Mouse (Mus musculus) liver, adult 2 months (tissue): Measurements from ENCODE around the gene Ckap2l. TPM values are rescaled to one million over a fixed set of nuclear protein-coding genes. Genes with fewer than 3 reads are reported as not detected.

Source experiments
- DNase-seq: peaks from one replicate; pipeline ENCODE4 v3.0.0-alpha.2; 2011; ENCODE audit warnings: low read depth, low spot score; ENCODE audit errors: extremely low read depth
- H3K27ac ChIP-seq: fragments of 200-500 bp; replicated peaks from 2 replicates; pipeline ENCODE4 v1.5.1; 2012; ENCODE audit warnings: low read depth, mild to moderate bottlenecking, control low read depth, inconsistent platforms, low read length; ENCODE audit not compliant: insufficient read depth
- H3K27me3 ChIP-seq: fragments of 200-500 bp; 2 replicates; pipeline ENCODE4 v1.6.1; 2012; ENCODE audit warnings: mild to moderate bottlenecking, moderate library complexity, low read length, inconsistent platforms; ENCODE audit not compliant: control insufficient read depth, insufficient read depth
- H3K36me3 ChIP-seq: fragments of 200-500 bp; 2 replicates; pipeline ENCODE4 v1.6.1; 2012; ENCODE audit warnings: low read length, inconsistent platforms; ENCODE audit not compliant: control insufficient read depth, insufficient read depth
- H3K4me1 ChIP-seq: fragments of 200-500 bp; 2 replicates; pipeline ENCODE4 v1.6.1; 2011; ENCODE audit warnings: low read length; ENCODE audit not compliant: control insufficient read depth, insufficient read depth
- H3K4me3 ChIP-seq: fragments of 200-500 bp; 2 replicates; pipeline ENCODE4 v1.5.1; 2011; ENCODE audit warnings: low read depth, mild to moderate bottlenecking, control low read depth, low read length, moderate library complexity; ENCODE audit not compliant: insufficient read depth
- H3K79me2 ChIP-seq: fragments of 200-500 bp; 2 replicates; pipeline ENCODE4 v1.6.1; 2012; ENCODE audit warnings: inconsistent platforms, mild to moderate bottlenecking, low read length, moderate library complexity; ENCODE audit not compliant: control insufficient read depth, insufficient read depth
- H3K9ac ChIP-seq: fragments of 200-500 bp; 2 replicates; pipeline ENCODE4 v1.6.1; 2012; ENCODE audit warnings: low read depth, mild to moderate bottlenecking, control low read depth, inconsistent platforms, low read length
- CTCF ChIP-seq: fragments of 200-500 bp; IDR thresholded peaks from 2 replicates; pipeline ENCODE4 v1.5.1; 2011; ENCODE audit warnings: low read depth, low read length, control low read depth
- POLR2A ChIP-seq: fragments of 200-500 bp; IDR thresholded peaks from 2 replicates; pipeline ENCODE4 v1.6.1; 2011; ENCODE audit warnings: low read length, control low read depth; ENCODE audit not compliant: insufficient read depth; ENCODE audit errors: extremely low read depth
- WGBS: fragments of 180-500 bp; shearing (Covaris S2); methylation state at CpG from one replicate; pipeline ENCODE4 v1.1.7; 2018; 5-methylcytosine and 5-hydroxymethylcytosine counted together
- polyA plus RNA-seq: library from polyadenylated mRNA; depleted of rRNA; stranded (reverse); fragments of >200 nt; gene quantifications from 2 replicates; pipeline ENCODE4 v1.2.3, GENCODE M21; 2012
- total RNA-seq: library from RNA; depleted of rRNA; stranded (reverse); fragments of >200 nt; gene quantifications from 2 replicates; pipeline ENCODE4 v1.2.3, GENCODE M21; 2014

The Ckap2l gene
- total and polyA plus RNA-seq, 2 experiments: 0.04 to 0.09 TPM

GRCm38 (mm10) chr2:129324216-129324615 is 27.2 kb upstream of the Ckap2l start:
- H3K36me3 ChIP-seq: no peaks in the 10 kb centered on the region
- H3K4me3 ChIP-seq: no peak overlapping the region
- DNase-seq: no peak
- 93% methylated on average over 3 of the region's 3 CpGs for WGBS
- no peak overlapping the region for H3K27ac ChIP-seq
- TF ChIP-seq POLR2A: no peak
- TF ChIP-seq CTCF: no peak
- no peaks in the 10 kb centered on the region for H3K27me3 ChIP-seq
- H3K9ac ChIP-seq: no peak overlapping the region
- no peaks in the 10 kb centered on the region for H3K4me1 ChIP-seq
- no peaks in the 10 kb centered on the region for H3K79me2 ChIP-seq

- no peaks in the 10 kb centered on the region for H3K79me2 ChIP-seq
- no peak for DNase-seq
- WGBS: 47% methylated on average over 1 of the region's 1 CpGs
- H3K27ac ChIP-seq: no peak overlapping the region
- no peak overlapping the region for H3K9ac ChIP-seq
- no peaks in the 10 kb centered on the region for H3K36me3 ChIP-seq
- H3K4me3 ChIP-seq: no peak overlapping the region
- H3K27me3 ChIP-seq: no peaks in the 10 kb centered on the region
- TF ChIP-seq CTCF (no peak), POLR2A (no peak)
- no peaks in the 10 kb centered on the region for H3K4me1 ChIP-seq
These were observed 25.2 kb upstream of the Ckap2l start for GRCm38 (mm10) chr2:129322117-129322635.

GRCm38 (mm10) chr2:129320033-129320605 is 23.1 kb upstream of the Ckap2l start:
- Histone ChIP-seq H3K27ac (no peak overlapping the region), H3K9ac (no peak overlapping the region), H3K4me1 (no peaks in the 10 kb centered on the region), H3K79me2 (no peaks in the 10 kb centered on the region), H3K4me3 (no peak overlapping the region), H3K36me3 (no peaks in the 10 kb centered on the region), H3K27me3 (no peaks in the 10 kb centered on the region)
- TF ChIP-seq CTCF: no peak
- no peak for TF ChIP-seq POLR2A
- 73% methylated on average over 8 of the region's 8 CpGs for WGBS
- DNase-seq: peak; percentile 34

- Histone ChIP-seq H3K27me3 (no peaks in the 10 kb centered on the region; the same call in 1 of the 2 replicates), H3K4me3 (no peak overlapping the region), H3K4me1 (no peaks in the 10 kb centered on the region), H3K27ac (no peak overlapping the region), H3K36me3 (no peaks in the 10 kb centered on the region), H3K9ac (no peak overlapping the region), H3K79me2 (no peaks in the 10 kb centered on the region)
- 74% methylated on average over 4 of the region's 4 CpGs for WGBS
- TF ChIP-seq CTCF (no peak), POLR2A (no peak)
- DNase-seq: peak; percentile 19
These were observed 18.8 kb upstream of the Ckap2l start for GRCm38 (mm10) chr2:129315831-129316230.

GRCm38 (mm10) chr2:129314880-129315279 is 17.9 kb upstream of the Ckap2l start:
- WGBS: 83% methylated on average over 6 of the region's 6 CpGs
- TF ChIP-seq CTCF (no peak), POLR2A (no peak)
- no peak for DNase-seq
- H3K27ac ChIP-seq: no peak overlapping the region
- no peaks in the 10 kb centered on the region for H3K36me3 ChIP-seq
- H3K4me3 ChIP-seq: no peak overlapping the region
- H3K4me1 ChIP-seq: no peaks in the 10 kb centered on the region
- no peaks in the 10 kb centered on the region for H3K79me2 ChIP-seq
- H3K27me3 ChIP-seq: no peaks in the 10 kb centered on the region; the same call in 1 of the 2 replicates
- H3K9ac ChIP-seq: no peak overlapping the region

GRCm38 (mm10) chr2:129313934-129314333 is 16.9 kb upstream of the Ckap2l start:
- TF ChIP-seq CTCF (no peak), POLR2A (no peak)
- no peak overlapping the region for H3K27ac ChIP-seq
- H3K36me3 ChIP-seq: no peaks in the 10 kb centered on the region
- H3K79me2 ChIP-seq: no peaks in the 10 kb centered on the region
- no peaks in the 10 kb centered on the region for H3K4me1 ChIP-seq
- WGBS: 90% methylated on average over 1 of the region's 1 CpGs
- H3K27me3 ChIP-seq: no peaks in the 10 kb centered on the region; the same call in 1 of the 2 replicates
- no peak for DNase-seq
- H3K4me3 ChIP-seq: no peak overlapping the region
- H3K9ac ChIP-seq: no peak overlapping the region
